Mouse (Mus musculus) spleen, adult 2 months (tissue): ENCODE measurements around the gene Krt13.

Source experiments
- CTCF ChIP-seq: fragments of 200-500 bp; IDR thresholded peaks from 2 replicates; pipeline ENCODE4 v1.5.1; 2011; ENCODE audit warnings: mild to moderate bottlenecking, inconsistent platforms; ENCODE audit not compliant: insufficient read depth, insufficient read length, insufficient replicate concordance; ENCODE audit errors: extremely low read depth
- POLR2A ChIP-seq: fragments of 200-500 bp; IDR thresholded peaks from 2 replicates; pipeline ENCODE4 v1.6.1; 2011; ENCODE audit warnings: low read depth, low read length, inconsistent platforms

DNA sequence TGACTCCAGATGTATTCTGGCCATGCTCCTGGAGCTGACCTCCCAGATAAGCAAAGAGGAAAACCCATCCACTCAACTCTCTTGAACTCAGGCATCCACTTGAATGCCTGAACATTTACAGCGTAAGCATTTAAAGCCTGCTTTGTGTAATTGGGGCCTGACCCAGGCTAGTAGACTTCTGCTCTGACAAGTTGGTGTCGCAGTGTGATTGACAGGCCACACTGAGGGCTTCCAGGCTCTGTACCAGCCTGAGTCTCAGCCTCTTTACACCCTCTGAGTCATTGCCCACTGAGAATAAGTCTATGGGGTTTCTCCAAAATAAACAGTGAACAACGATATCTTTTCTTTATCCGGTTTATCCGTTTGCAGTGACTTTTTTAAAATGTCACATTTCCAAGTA is 1.0 kb downstream of the Krt13 start:
- no peak for TF ChIP-seq CTCF
- TF ChIP-seq POLR2A: no peak
